9 mouse cellular contexts compared by ENCODE assay signal in the genomic region with DNA sequence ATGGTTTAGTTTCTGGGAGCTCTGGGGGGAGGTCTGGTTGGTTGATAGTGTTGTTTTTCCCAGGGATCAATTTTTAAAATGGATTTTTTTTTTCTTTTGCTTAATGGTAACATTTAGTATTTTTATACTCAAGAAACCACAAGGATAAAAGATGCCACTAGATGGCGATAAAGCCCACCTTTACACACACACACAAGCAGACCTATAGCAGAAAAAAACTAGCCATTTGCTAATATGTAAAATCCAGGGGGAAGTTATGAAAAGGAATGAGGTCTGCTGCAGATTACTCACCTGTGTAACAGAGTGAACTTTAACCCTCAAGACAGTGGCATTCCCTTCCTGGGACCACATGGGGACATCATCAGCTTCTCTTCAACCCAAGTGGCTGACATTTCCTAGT. TPM values are rescaled to one million over a fixed set of nuclear protein-coding genes. Genes with fewer than 3 reads are reported as not detected.
DNase-seq lines count a peak whose midpoint lies in the region; ATAC-seq and TF ChIP-seq lines count a peak whose summit lies in the region.
"Had no signal": no experiment of that assay in that cellular context is flagged by ENCODE, and none has a peak within 500 bp of the region (broad histone marks: within the 10 kb centered on the region; RNA-seq: fewer than 3 reads in every experiment).

No protein-coding gene starts in this region.

- no peaks in the 10 kb centered on the region for H3K36me3 ChIP-seq in liver, adult 2 months (ENCODE audit: control insufficient read depth, insufficient read depth, low read length)
- H3K36me3 ChIP-seq in liver, embryonic 11.5 days (ENCODE audit: control insufficient read depth, insufficient read depth, low read length), result no peaks in the 10 kb centered on the region
- H3K36me3 ChIP-seq: heart, embryonic 13.5 days had no signal

- no peak overlapping the region for H3K4me3 ChIP-seq in liver, adult 2 months (ENCODE audit: insufficient read depth, low read depth, low read length)
- no peak overlapping the region for H3K4me3 ChIP-seq in liver, embryonic 11.5 days (ENCODE audit: low read depth, low read length)
- H3K4me3 ChIP-seq: heart, embryonic 13.5 days had no signal

- no peaks in the 10 kb centered on the region for H3K9me3 ChIP-seq in liver, embryonic 11.5 days (ENCODE audit: control insufficient read depth, low read length)
- H3K9me3 ChIP-seq: heart, embryonic 13.5 days had no signal

- TF ChIP-seq CTCF in liver, adult 2 months (IDR thresholded peaks at IDR 0.05; ENCODE audit: low read depth, low read length), result peak; percentile 26; the same call in 1 of the 2 replicates

- DNase-seq in adrenal gland, postnatal 14 days, result peak; percentile 37
- DNase-seq in adrenal gland, adult 8-10 months, result no peak
- peak; percentile 67 for DNase-seq in liver, adult 2 months (ENCODE audit: extremely low read depth, low read depth, low spot score)
- no peak for DNase-seq in liver, embryonic 11.5 days (ENCODE audit: low spot score)
- peak; percentile 57 for DNase-seq in c-Kit-positive CD71-negative TER-119-negative erythroid progenitor cells, embryonic 14.5 days (ENCODE audit: low read depth)
- DNase-seq in hindlimb bud, embryonic 11.5 days (ENCODE audit: extremely low spot score, low read depth, low spot score), result peak; percentile 69
- DNase-seq in urinary bladder, postnatal 4 days (ENCODE audit: low spot score in 2 of 2), result no peak

- no peak overlapping the region for H3K9ac ChIP-seq in liver, adult 2 months (ENCODE audit: low read depth, low read length)
- H3K9ac ChIP-seq in liver, embryonic 11.5 days (ENCODE audit: low read depth, low read length), result no peak overlapping the region
- H3K9ac ChIP-seq: heart, embryonic 13.5 days had no signal

- H3K79me2 ChIP-seq in liver, adult 2 months (ENCODE audit: control insufficient read depth, insufficient read depth, low read length), result no peaks in the 10 kb centered on the region

- no peak for ATAC-seq in liver, embryonic 11.5 days (replicated peaks; ENCODE audit: low FRiP score)
- peak; percentile 76 for ATAC-seq in megakaryocyte, adult 5-6 weeks (ENCODE audit: poor library complexity, severe bottlenecking)

- whole genome bisulfite sequencing in liver, adult 2 months, result 0% methylated on average over 1 of the region's 1 CpGs
- WGBS in liver, embryonic 11.5 days, result 0% methylated on average over 1 of the region's 1 CpGs

- TF ChIP-seq POLR2A in liver, adult 2 months (IDR thresholded peaks at IDR 0.05; ENCODE audit: extremely low read depth, insufficient read depth, low read length), result no peak

- H3K4me2 ChIP-seq in liver, embryonic 11.5 days, result no peak overlapping the region
- H3K4me2 ChIP-seq: heart, embryonic 13.5 days had no signal

- H3K4me1 ChIP-seq in liver, adult 2 months (ENCODE audit: control insufficient read depth, insufficient read depth, low read length), result no peaks in the 10 kb centered on the region
- H3K4me1 ChIP-seq in liver, embryonic 11.5 days (replicated peaks; ENCODE audit: control insufficient read depth, insufficient read depth, low read length), result no peaks in the 10 kb centered on the region
- H3K4me1 ChIP-seq: heart, embryonic 13.5 days had no signal

- H3K27me3 ChIP-seq in liver, adult 2 months (ENCODE audit: control insufficient read depth, insufficient read depth, low read length), result no peaks in the 10 kb centered on the region
- H3K27me3 ChIP-seq in liver, embryonic 11.5 days (replicated peaks; ENCODE audit: control insufficient read depth, insufficient read depth, low read length), result no peaks in the 10 kb centered on the region
- H3K27me3 ChIP-seq: heart, embryonic 13.5 days had no signal

- H3K27ac ChIP-seq in liver, adult 2 months (replicated peaks; ENCODE audit: insufficient read depth, low read depth, low read length), result no peak overlapping the region
- no peak overlapping the region for H3K27ac ChIP-seq in liver, embryonic 11.5 days (ENCODE audit: low read depth, low read length)
- H3K27ac ChIP-seq: heart, embryonic 13.5 days had no signal

RNA-seq across cellular contexts. Expression of gene Pced1b, which starts 51.3 kb away (rescaled TPM):
- total RNA-seq in adrenal gland, postnatal 14 days (2021), result 23.0 and 35.1 TPM in 2 replicates
- 10 to 100 TPM; 23.1 to 47.0 (median 29.6) TPM for total RNA-seq in adrenal gland, adult 8-10 months (2022)
- 0.92 and 1.9 TPM in 2 replicates for total RNA-seq in liver, adult 2 months (2014; rRNA removed)
- polyA plus RNA-seq in liver, adult 2 months (2012; rRNA removed), result 4.1 and 5.6 TPM in 2 replicates
- polyA plus RNA-seq in liver, embryonic 11.5 days (2014; fragmentation: Nextera tagmentation; extraction: Ambion mirVana), result 6.4 and 8.5 TPM in 2 replicates
- 20.1 and 23.2 TPM in 2 replicates for total RNA-seq in megakaryocyte, adult 5-6 weeks (2015)
- total RNA-seq in megakaryocyte, adult 5-6 weeks (2017), result 3.2 and 5.8 TPM in 2 replicates

RNA-seq across cellular contexts. Expression of gene Amigo2, which starts 51.5 kb away (rescaled TPM):
- 10.2 and 11.2 TPM in 2 replicates for total RNA-seq in adrenal gland, postnatal 14 days (2021)
- total RNA-seq in adrenal gland, adult 8-10 months (2022), result 1 to 10 TPM; 7.2 to 8.3 (median 7.3) TPM
- total RNA-seq in liver, adult 2 months (2014; rRNA removed), result 6.5 and 7.0 TPM in 2 replicates
- 0.76 and 1.4 TPM in 2 replicates for polyA plus RNA-seq in liver, adult 2 months (2012; rRNA removed)
- 1.9 and 3.2 TPM in 2 replicates for polyA plus RNA-seq in liver, embryonic 11.5 days (2014; fragmentation: Nextera tagmentation; extraction: Ambion mirVana)
- total RNA-seq in megakaryocyte, adult 5-6 weeks (2015), result 0.27 and 0.84 TPM in 2 replicates
- total RNA-seq in megakaryocyte, adult 5-6 weeks (2017), result 0.07 TPM in 1 of 2 replicates, not detected in the other

Comparison
In these comparisons a context has a peak if more than half of its experiments do, and no peak if none do; other contexts are left out.
1. DNase-seq: peak in adrenal gland, postnatal 14 days (single experiment), liver, adult 2 months (single experiment), c-Kit-positive CD71-negative TER-119-negative erythroid progenitor cells, embryonic 14.5 days (single experiment) and hindlimb bud, embryonic 11.5 days (single experiment); none in adrenal gland, adult 8-10 months (single experiment), liver, embryonic 11.5 days (single experiment) and urinary bladder, postnatal 4 days (0 of 2).